Mouse (Mus musculus) common myeloid progenitor, adult 5-6 weeks (primary cell): ENCODE data around the gene Ltbp3. TPM values are rescaled to one million over a fixed set of nuclear protein-coding genes. Genes with fewer than 3 reads are reported as not detected.

Experiments
- ATAC-seq: replicated peaks from 2 replicates; pipeline ENCODE4 v1.8.0; 2016; ENCODE audit warnings: low read depth, mild to moderate bottlenecking, moderate TSS enrichment, inconsistent platforms; ENCODE audit not compliant: poor library complexity, severe bottlenecking
- total RNA-seq: library from RNA; stranded (forward); fragments of 200-1000, 187-1606 nt; gene quantifications from 2 replicates; pipeline ENCODE4 v1.2.3, GENCODE M21; 2017

Ltbp3 gene
- total RNA-seq, 1 experiment from 2014 or later, result 18.1 TPM

DNA sequence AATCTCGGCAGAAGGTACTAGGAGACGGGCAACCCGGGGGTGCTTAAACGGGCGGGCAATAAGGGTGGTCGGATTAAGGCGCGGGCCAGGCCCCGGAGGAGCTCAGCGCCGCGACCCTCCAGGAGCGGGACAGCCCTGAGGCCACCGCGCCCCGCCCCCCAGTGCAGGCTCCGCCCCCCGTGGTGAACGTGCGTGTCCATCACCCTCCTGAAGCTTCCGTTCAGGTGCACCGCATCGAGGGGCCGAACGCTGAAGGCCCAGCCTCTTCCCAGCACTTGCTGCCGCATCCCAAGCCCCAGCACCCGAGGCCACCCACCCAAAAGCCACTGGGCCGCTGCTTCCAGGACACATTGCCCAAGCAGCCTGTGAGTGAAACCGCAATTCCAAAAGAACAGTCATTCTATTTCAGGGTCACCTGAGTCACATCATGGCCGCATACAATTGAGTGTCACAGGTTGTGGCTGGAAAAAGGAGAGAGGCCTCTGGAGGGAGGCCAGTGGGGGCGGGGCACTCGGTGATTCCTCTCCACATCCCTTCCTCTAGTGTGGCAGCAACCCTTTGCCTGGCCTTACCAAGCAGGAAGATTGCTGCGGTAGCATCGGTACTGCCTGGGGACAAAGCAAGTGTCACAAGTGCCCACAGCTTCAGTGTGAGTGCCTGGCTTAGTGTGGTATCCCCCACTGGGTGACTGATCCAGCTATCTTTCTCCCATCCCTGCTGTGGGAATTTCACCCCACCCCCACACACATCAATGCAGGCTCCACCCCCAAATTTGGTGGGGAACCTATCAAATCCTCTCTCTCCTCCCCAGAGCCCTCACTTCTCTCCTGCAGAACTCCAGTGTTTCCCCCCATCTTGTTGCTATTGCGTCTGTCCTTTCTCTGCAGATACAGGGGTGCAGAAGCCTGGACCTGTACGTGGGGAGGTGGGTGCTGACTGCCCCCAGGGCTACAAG is 5.3 kb downstream of the Ltbp3 start:
- no peak for ATAC-seq

DNA sequence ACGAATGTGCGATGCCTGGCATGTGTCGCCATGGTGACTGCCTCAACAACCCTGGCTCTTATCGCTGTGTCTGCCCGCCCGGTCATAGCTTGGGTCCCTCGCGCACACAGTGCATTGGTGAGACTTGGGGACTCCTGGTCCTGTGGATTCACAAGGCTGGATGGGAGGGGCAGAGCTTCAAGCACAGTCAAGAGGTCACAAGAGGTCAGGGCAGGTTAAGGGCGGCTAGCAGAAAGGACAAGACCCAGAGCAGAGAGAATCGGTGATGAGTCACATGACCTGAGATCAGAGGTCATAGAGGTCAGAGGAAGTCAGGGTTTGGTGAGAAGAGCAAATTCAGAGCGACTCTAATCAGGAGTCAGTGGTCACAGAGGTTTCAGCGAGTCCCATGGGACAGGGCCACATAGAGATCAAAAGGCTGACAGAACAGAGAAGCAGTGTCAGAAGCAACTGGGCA is 6.2 kb downstream of the Ltbp3 start:
- ATAC-seq, result no peak

DNA sequence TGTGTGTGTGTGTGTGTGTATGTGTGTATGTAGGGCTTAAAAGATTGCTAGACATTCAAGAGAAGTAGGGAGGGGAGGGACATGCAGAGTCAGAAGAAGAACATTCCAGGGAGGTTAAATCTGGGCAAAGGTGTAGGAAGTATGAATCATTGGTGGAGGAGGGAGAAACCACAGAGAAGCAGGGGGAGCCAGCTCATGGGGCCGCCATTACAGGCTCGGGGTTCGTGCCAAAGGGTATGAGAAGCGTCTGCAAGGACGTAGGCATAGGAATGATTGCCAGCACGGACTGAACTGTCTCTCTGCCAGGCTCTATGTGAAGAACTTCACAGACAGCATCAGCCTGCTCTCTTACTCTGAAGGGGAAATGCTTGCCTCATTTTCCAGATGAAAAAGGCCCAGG is 8.8 kb downstream of the Ltbp3 start:
- no peak for ATAC-seq

DNA sequence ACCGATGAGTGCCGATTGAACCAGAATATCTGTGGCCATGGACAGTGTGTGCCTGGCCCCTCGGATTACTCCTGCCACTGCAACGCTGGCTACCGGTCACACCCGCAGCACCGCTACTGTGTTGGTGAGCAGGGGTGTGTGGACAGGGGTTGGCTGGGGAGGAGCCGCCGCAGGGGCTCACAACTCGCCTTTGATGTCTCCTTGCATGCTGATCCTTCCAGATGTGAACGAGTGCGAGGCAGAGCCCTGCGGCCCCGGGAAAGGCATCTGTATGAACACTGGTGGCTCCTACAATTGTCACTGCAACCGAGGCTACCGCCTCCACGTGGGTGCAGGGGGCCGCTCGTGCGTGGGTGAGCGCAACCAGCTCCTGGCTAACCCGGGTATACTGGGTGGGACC is 10.2 kb downstream of the Ltbp3 start:
- ATAC-seq, result no peak

DNA sequence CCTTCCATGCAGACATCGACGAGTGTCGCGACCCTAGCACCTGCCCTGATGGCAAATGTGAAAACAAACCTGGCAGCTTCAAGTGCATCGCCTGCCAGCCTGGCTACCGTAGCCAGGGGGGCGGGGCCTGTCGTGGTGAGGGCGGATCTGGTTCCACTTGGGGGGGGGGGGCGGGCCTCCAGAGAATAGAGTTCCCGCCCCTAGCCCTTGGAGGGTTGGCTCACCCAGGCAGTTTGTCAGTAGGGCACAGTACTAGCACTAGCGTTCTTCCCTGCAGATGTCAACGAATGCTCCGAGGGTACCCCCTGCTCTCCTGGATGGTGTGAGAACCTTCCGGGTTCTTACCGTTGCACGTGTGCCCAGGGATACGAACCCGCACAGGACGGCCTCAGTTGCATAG is 11.0 kb downstream of the Ltbp3 start:
- no peak for ATAC-seq

DNA sequence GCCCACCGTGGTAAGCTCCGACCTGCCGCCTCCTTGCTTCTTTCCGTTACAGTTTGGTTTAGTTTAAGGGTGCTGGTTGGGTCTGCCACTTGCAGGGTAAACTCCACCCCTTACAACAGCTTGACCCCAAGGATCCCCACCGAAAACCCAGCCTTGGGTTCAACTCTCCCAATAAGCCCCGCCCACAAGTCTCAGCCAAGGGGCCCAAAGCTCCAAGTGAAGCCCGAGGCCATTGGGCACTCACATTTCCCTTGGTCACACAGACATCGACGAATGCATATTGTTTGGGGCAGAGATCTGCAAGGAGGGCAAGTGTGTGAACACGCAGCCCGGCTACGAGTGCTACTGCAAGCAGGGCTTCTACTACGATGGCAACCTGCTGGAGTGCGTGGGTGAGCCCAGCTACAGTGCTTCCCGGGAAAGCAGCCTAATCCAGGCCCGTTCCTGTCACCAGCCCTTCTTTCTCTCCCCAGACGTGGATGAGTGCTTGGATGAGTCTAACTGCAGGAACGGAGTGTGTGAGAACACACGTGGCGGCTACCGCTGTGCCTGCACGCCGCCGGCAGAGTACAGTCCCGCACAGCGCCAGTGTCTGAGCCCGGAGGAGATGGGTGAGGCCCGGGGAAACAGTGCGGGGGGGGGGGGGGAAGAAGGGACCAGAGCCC is 15.7 kb downstream of the Ltbp3 start:
- no peak for ATAC-seq

DNA sequence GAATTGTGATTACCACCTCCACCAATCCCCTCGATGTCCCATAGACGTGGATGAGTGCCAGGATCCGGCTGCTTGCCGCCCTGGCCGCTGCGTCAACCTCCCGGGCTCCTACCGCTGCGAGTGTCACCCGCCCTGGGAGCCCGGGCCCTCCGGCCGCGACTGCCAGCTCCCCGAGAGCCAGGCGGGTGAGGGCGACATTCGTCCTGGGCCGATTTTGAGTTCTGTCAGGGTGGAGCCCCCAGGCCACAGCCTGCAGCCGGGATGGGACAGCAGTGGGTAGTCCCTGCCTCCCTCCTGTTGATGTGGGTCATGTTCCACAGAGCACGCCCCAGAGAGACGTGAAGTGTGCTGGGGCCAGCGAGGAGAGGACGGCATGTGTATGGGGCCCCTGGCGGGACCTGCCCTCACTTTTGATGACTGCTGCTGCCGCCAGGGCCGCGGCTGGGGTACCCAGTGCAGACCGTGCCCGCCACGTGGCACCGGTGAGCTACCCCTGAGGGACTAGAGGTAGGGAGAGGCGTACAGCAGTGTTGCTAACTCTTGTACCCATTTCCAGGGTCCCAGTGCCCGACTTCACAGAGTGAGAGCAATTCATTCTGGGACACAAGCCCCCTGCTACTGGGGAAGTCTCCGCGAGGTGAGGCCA is 16.4 kb downstream of the Ltbp3 start:
- ATAC-seq, result no peak

DNA sequence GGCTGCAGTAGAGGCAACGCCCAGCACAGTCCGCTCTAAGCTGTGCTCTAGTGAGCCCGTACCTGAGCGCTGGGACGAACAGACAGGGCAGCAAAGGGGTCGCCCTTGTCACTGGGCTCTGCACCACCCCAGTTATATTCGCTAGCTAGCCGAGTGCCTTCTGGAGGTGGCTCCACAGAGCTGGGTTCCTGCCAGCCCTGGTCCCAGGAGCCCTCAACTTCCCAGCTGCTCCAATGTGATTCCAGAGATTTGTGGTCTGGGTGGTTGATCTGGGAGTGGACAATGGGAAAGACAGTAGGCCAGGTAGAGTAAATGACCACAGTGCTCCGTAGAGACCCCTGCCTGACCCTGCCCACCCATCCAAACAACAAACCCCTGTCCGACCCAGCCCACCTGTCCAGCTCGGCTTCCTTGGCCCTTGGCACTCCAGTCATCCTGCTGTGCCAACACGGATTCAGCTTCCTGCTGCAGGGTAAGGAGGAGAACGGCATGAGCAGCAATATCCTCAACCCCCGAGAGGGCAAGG is 18.2 kb downstream of the Ltbp3 start:
- no peak for ATAC-seq

DNA sequence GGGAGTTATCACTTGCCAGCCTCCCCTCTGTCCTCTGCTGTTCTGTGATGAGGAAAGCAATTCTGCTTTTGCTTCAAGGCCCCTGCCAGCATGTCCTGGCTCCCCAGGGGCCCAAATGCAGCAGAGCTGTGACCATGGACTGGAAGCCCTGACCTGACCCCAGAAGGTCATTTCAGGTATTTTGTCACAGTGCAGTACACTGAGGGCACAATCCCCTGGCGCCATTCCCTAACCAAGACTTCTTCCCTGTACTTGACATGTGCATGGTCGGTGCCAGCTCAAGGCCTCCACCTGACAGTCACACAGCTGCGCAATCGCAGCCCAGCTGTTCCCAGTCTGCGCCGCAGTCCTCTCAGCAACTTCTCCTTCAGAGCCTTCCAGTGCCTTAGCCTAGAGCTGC is 22.5 kb downstream of the Ltbp3 start:
- ATAC-seq, result no peak

DNA sequence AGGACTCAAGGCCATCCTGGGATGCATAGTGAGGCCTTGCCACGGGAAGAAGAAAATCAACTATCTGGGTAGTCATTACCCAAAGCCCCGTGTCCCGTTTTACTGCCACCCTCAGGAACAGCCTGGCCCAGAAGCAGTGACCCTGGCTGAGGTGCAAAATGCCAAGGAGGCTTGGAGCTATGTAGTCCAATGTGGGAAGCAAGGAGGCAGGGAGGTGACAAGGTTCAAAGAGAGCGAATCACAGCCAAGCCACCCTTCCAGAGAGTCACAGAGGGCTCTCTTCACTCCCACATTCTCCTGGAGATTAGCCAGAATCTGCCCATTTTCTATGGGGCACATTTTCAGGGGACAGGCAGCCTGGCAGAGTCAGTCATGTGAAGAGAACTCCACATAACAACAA is 26.6 kb downstream of the Ltbp3 start:
- ATAC-seq, result no peak

DNA sequence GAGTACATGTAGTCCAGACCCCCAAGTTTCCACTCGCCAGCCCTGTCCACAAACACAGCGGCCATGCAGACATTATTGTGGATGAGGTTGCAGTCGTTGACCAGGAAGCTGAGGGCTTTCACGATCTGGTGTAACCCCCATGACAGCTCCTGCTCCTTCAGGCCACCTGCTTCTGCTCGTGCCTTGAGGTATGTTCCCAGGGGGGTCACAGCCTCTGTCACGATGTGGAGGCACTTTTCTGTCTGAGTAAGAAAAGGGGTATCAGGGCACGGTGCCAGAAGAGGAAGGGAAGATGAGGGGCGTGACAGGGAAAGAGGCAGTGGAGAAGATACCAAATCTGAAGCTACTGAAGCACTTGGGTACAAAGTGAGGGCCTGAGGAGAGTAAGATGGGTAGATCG is 29.6 kb downstream of the Ltbp3 start:
- no peak for ATAC-seq

DNA sequence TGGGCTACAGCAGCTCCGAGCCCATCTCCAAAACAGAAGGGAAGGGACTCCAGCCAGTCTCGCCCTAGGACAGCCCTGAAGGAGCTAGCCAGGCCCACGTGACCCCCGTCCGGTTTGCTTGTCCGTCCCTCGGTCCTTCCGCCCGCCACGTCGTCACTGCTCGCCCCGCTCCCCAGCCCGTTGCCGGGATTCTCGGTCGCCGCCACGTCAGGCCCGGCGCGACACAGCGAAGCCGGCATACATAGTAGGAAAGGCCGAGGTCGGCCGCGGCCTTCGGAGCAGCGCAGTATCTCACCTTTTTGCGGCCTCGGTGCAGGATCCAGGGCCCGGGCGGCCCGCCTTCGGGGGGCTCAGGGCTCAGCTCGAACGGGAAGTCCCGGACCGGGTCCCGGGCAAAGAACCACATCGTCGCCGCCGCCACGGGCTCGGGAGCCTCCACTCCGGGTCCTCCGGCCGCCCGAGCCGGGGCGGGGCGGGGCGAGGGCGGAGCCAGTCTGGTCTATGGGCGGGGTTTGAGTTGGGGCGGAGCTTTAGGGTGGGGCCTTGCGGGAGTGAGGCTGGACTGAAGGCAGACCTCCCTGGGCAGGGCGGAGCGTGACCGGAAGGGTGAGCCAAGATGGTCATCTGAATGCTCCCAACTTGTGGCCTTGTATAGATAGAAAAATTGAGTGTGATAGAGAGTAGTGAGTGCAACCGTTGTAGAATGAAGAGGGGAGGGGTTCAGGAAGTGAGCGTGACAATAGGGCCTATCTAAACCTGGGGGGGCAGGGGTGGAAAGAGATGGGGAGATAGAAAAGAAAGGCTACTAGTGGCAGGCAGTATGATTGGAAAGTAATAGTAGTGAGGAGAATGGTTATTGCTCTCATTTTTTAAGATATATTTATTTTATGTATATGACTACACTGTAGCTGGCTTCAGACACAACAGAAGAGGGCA is 30.5 kb downstream of the Ltbp3 start, which contains the start of gene Scyl1:
Gene Scyl1, minus strand, starts transcription at position 495 of the 936 bp plus-strand sequence.
- peak; percentile 97 for ATAC-seq

DNA sequence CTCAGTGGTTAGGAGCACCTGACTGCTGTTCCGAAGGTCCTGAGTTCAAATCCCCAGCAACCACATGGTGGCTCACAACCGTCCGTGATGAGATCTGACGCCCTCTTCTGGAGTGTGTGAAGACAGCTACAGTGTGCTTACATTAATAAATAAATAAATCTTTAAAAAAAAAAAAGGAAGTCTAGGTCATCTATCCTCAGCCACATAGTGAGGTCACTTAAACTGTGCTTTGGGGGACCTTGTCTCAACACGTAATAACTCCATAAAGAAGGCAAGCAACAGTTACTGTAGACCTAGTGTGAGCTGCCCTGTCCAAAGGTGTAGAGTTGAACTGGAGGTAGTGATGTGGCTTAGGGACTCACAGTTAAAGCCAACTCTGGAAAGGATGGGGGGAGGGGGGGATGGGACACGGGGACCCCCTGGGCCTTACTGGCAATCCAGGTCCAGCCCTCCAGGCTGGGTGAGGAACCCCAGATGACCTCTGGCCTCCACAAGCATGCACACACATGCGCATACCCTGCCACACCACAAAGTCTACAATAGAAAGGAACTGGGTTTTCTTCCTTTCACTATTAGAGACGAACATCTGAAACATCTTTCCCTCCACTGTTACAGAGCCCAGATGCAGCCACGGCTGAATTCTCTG is 36.8 kb downstream of the Ltbp3 start:
- no peak for ATAC-seq

DNA sequence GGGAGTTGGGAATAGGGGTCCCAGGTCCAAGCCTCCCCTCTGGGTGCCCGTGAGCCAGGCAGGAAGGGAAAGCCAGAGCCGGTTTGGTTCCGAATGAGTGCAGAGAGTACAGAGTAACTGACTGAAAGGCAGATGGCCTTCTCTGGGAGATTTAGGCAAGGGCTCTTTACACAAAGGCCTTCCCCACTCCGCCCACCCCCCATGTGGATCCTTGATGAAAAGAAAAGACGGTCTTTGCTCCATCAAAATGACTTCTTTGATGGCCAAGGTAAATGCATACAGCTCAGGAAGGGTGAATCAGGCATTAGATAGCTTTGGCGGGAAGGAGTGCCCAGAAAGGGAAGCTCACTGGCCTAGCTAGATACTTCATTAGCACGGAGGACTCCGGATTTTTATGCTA is 37.6 kb downstream of the Ltbp3 start:
- no peak for ATAC-seq

DNA sequence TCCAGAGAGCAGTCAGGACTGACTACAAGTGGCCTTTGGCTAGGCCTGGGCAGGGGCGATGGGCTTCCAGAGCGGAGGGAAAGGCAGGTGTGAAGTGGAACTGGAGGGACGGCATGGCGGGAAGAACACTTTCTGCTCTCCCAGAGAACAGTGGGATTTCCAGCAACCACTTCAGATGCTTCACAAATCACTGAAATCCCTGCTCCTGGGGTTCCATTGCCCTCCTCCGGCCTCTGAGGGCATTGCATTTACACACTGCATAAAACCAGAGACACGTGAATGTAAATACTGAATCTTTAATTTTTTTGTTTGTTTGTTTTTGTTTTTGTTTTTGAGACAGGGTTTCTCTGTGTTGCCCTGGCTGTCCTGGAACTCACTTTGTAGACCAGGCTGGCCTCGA is 39.5 kb downstream of the Ltbp3 start:
- no peak for ATAC-seq

DNA sequence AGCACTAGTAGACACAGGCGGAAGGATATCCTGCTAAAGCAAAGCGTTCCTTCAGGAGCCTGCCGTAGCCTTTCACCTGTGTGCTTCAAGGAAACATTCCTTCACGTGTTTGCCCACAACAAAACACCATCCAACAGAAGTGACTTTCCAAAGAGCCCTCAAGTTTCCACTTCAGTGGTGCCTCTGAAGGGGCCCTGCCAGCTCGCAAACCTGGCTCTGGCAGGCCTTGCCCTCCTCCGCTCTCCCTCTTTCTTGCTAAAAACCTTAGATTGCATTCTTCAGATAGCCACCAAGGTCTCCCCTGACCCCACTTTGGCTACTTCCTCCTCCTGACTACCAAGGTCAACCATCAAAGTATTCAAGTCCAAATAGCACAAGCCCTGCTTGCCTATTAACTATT is 40.8 kb downstream of the Ltbp3 start:
- no peak for ATAC-seq

DNA sequence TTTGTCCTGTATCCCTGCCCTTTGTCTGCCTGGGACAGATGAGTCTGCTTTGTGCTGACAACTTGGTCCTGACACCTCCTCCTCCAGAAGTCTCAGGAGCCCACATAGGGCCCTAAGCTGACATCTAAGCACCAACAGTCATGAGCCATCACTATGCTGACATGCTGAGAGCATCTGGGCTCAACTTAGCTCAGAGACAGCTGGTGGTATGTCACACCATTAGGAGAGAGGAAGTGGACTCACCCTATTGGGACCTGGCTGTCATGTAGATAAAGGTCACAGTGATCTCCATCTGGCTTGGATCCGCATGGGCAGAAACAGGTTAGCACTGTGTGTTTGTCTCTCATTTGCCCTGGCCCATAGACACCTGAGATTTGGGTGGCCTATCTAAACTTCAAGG is 41.4 kb downstream of the Ltbp3 start:
- no peak for ATAC-seq

DNA sequence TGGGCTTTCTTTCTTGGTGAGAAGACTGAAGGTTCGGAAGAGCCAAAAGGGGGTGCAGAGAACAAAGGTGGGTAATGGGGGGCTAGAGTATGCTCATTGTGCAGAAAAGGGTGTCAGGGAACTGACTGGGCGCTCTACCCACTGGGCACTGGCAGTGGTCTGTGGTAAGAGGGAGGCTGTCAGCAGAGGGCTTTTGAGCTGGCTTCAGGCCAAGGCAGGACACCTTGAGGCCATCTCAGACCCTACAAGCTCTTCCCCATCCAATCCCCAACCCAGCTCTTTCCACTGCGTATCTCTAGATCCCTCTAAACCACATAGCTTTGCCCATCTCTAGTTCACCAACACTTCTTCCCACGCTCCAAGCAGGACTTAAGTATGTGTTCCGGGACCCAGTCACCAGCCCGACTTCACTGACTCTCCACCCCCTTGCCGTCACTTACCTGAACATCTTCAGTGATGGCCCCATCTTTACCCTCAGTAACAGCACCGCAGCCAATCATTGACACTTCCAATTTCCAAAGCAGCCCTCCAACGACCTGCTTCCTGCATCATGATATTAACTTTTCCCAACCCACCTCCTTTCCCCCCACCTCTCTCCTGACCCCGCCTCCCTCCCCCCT is 44.4 kb downstream of the Ltbp3 start:
- ATAC-seq, result no peak
